Mouse (Mus musculus) ES-E14 (cell line): ENCODE measurements around the gene Mpo.

ENCODE experiments used
- CHD2 ChIP-seq: IDR thresholded peaks from 2 replicates; pipeline ENCODE4 v1.6.1; 2014; ENCODE audit warnings: mild to moderate bottlenecking, low read depth, low read length, inconsistent platforms
- ZNF384 ChIP-seq: IDR thresholded peaks from 2 replicates; pipeline ENCODE4 v1.6.1; 2012; ENCODE audit warnings: low read depth, low read length, inconsistent platforms

- TF ChIP-seq ZNF384: no peak
- TF ChIP-seq CHD2: no peak
Measured at GRCm38 (mm10) chr11:87748132-87749119, 45.0 kb upstream of the Mpo start.
